In genomic region chr5:30476534-30476933, GRCm38 (mm10) we compare ENCODE assay signal across 8 mouse cellular contexts. TPM values are rescaled to one million over a fixed set of nuclear protein-coding genes. Genes with fewer than 3 reads are reported as not detected.
A peak's percentile ranks its signal among the peaks of the same experiment; 100 is the strongest.
DNase-seq lines count a peak whose midpoint lies in the region; ATAC-seq and TF ChIP-seq lines count a peak whose summit lies in the region.

No protein-coding gene starts in this region.

- no peak overlapping the region for H3K4me3 ChIP-seq in heart, adult 2 months
- H3K4me3 ChIP-seq in heart, embryonic 12.5 days, result no peak overlapping the region
- no peak overlapping the region for H3K4me3 ChIP-seq in midbrain, embryonic 15.5 days

- no peak overlapping the region for H3K4me2 ChIP-seq in heart, embryonic 12.5 days
- no peak overlapping the region for H3K4me2 ChIP-seq in midbrain, embryonic 15.5 days

- no peak for DNase-seq in heart, adult 2 months
- peak; percentile 29 for DNase-seq in ovary, postnatal 14 days (ENCODE audit: low spot score)
- DNase-seq in ovary, postnatal 36 days (ENCODE audit: low spot score), result no peak
- peak; percentile 16 for DNase-seq in cerebellum, adult 11-12 months
- peak; percentile 32 to 44 for DNase-seq in kidney, postnatal 4 days
- DNase-seq in thymus, postnatal 25 days, result peak; percentile 37

- no peaks in the 10 kb centered on the region for H3K36me3 ChIP-seq in heart, adult 2 months (ENCODE audit: control insufficient read depth, insufficient read depth, low read length)
- no peaks in the 10 kb centered on the region for H3K36me3 ChIP-seq in heart, embryonic 12.5 days
- no peaks in the 10 kb centered on the region for H3K36me3 ChIP-seq in midbrain, embryonic 15.5 days (replicated peaks)

- no peak for TF ChIP-seq POLR2A in heart, adult 2 months (IDR thresholded peaks at IDR 0.05; ENCODE audit: insufficient read depth, low read depth, low read length)

- no peaks in the 10 kb centered on the region for H3K79me2 ChIP-seq in heart, adult 2 months (replicated peaks; ENCODE audit: control insufficient read depth, insufficient read depth, low read length)

- 0 out of 2 replicates have a peak, but pooled peaks cover 5% of the 10 kb centered on the region for H3K9me3 ChIP-seq in heart, embryonic 12.5 days (replicated peaks)
- H3K9me3 ChIP-seq in midbrain, embryonic 15.5 days, result no peaks in the 10 kb centered on the region

- no peak overlapping the region for H3K9ac ChIP-seq in heart, adult 2 months (ENCODE audit: low read depth, low read length)
- H3K9ac ChIP-seq in heart, embryonic 12.5 days, result no peak overlapping the region
- H3K9ac ChIP-seq in midbrain, embryonic 15.5 days, result no peak overlapping the region

- no peaks in the 10 kb centered on the region for H3K27me3 ChIP-seq in heart, adult 2 months (ENCODE audit: control insufficient read depth, insufficient read depth, low read length)
- H3K27me3 ChIP-seq in heart, embryonic 12.5 days (replicated peaks), result no peaks in the 10 kb centered on the region
- no peaks in the 10 kb centered on the region for H3K27me3 ChIP-seq in midbrain, embryonic 15.5 days (replicated peaks)

- 36% methylated on average over 10 of the region's 10 CpGs for WGBS in heart, adult 2 months
- 38% methylated on average over 10 of the region's 10 CpGs for WGBS in heart, embryonic 12.5 days
- 40% methylated on average over 10 of the region's 10 CpGs for WGBS in midbrain, embryonic 15.5 days

- peak; percentile 82 for TF ChIP-seq CTCF in heart, adult 2 months (IDR thresholded peaks at IDR 0.05)

- no peak for ATAC-seq in heart, embryonic 12.5 days (ENCODE audit: insufficient number of reproducible peaks, low FRiP score)
- ATAC-seq in midbrain, embryonic 15.5 days (replicated peaks), result no peak

- no peak for TF ChIP-seq EP300 in heart, adult 2 months (IDR thresholded peaks at IDR 0.05; ENCODE audit: insufficient read depth, low read depth, low read length)

- H3K27ac ChIP-seq in heart, adult 2 months, result no peak overlapping the region
- H3K27ac ChIP-seq in heart, embryonic 12.5 days (ENCODE audit: poor library complexity, severe bottlenecking), result no peak overlapping the region
- no peak overlapping the region for H3K27ac ChIP-seq in midbrain, embryonic 15.5 days

- intact Hi-C loops in heart, adult 2 months (cut with DNase I), result no loop called here

- no peaks in the 10 kb centered on the region for H3K4me1 ChIP-seq in heart, adult 2 months (ENCODE audit: control insufficient read depth, insufficient read depth, low read length)
- no peaks in the 10 kb centered on the region for H3K4me1 ChIP-seq in heart, embryonic 12.5 days (replicated peaks)
- no peaks in the 10 kb centered on the region for H3K4me1 ChIP-seq in midbrain, embryonic 15.5 days

RNA-seq across cellular contexts. Expression of gene 1700001C02Rik, which starts 10.7 kb away (rescaled TPM):
- total RNA-seq in heart, adult 2 months (2021), result not detected
- polyA plus RNA-seq in heart, adult 2 months (2012; rRNA removed), result 0.97 and 2.6 TPM in 2 replicates
- polyA plus RNA-seq in heart, embryonic 12.5 days (2016; fragmentation: Nextera tagmentation; extraction: Ambion mirVana), result not detected in 2 replicates
- 0.96 and 1.2 TPM in 2 replicates for polyA plus RNA-seq in midbrain, embryonic 15.5 days (2015; fragmentation: Nextera tagmentation; extraction: Ambion mirVana)

RNA-seq across cellular contexts. Expression of gene Otof, which starts 14.8 kb away (rescaled TPM):
- not detected for total RNA-seq in heart, adult 2 months (2021)
- polyA plus RNA-seq in heart, adult 2 months (2012; rRNA removed), result 0.06 TPM in 2 replicates
- polyA plus RNA-seq in heart, embryonic 12.5 days (2016; fragmentation: Nextera tagmentation; extraction: Ambion mirVana), result 0.14 and 0.15 TPM in 2 replicates
- polyA plus RNA-seq in midbrain, embryonic 15.5 days (2015; fragmentation: Nextera tagmentation; extraction: Ambion mirVana), result 4.0 TPM in 2 replicates

Comparison
In these comparisons a context has a peak if more than half of its experiments do, and no peak if none do; other contexts are left out.
1. DNase-seq: peak in ovary, postnatal 14 days (single experiment), cerebellum, adult 11-12 months (single experiment), kidney, postnatal 4 days (2 of 2) and thymus, postnatal 25 days (single experiment); none in heart, adult 2 months (0 of 2) and ovary, postnatal 36 days (single experiment).